Mouse (Mus musculus): Measurements from ENCODE around the gene Prom1.
"Not testable (repeated sequence)": the region's sequence is repeated elsewhere in the genome, so short reads cannot be mapped to it uniquely, and the experiment has no call there.

Prom1 gene

DNA sequence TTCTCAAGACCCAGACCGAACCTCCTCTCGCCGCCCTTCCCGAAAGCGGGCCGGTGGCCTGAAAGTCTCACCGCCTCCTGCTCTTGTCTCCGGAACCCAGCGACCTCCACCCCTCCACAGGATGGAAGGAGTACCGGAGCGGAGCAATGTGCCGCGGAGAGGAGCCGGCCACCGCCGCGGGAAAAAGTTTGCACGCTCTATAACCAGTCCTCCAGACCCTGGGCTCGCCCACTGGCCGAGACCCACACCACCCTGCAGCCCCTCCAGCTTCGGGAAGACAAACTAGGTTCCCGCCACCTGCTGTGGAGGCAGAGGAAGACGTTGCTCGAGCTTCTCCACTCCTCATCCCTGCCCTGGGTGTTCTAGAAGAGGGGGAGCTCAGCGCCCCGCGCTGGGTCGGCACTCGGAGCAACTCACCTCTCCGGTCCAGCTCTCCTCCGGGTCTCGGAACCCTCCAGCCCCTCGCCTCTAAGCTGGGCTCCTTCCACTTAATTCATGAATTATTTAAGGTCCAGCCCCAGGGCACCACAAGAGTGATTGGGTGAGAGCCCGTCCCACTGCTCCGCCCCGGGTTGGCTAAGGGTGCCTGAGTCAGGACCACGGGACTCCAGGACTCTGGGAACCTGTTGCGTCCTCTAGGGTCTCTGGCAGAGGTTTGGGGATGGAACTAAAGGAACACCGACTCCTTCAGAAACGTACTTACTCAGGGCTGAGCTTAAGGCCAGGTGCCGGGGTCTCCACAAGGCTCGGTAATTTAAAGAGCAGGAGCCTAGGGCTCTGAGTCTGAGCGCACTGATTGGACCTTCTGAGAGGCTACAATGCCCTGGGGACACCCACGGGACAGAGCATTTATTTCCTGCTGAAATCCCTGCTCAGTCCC lies at the start of gene Prom1:
TSS of gene Prom1 (minus strand) at position 802 of the 880 bp plus-strand sequence.
- DNase-seq: peak; percentile 31

DNA sequence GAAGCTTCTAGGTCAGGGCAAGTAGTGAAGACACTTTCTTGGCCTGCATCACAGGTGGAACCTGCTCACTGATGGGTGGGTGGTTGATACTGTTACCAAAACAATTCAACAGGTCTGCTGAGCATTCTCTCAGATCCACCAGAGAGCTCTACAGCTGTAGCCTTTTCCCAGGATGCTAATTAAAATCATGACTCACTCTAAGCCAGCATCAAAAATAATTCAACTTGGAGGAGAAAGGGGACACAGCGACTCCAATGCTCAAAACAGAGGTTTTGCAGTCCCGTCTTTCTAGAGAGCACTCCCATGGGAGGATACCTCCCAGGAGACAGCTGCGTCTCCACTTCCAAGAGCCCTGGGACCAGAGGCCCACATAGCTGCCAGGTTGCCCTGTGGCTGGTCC lies 45.9 kb upstream of the Prom1 start:
- no peak for DNase-seq

DNA sequence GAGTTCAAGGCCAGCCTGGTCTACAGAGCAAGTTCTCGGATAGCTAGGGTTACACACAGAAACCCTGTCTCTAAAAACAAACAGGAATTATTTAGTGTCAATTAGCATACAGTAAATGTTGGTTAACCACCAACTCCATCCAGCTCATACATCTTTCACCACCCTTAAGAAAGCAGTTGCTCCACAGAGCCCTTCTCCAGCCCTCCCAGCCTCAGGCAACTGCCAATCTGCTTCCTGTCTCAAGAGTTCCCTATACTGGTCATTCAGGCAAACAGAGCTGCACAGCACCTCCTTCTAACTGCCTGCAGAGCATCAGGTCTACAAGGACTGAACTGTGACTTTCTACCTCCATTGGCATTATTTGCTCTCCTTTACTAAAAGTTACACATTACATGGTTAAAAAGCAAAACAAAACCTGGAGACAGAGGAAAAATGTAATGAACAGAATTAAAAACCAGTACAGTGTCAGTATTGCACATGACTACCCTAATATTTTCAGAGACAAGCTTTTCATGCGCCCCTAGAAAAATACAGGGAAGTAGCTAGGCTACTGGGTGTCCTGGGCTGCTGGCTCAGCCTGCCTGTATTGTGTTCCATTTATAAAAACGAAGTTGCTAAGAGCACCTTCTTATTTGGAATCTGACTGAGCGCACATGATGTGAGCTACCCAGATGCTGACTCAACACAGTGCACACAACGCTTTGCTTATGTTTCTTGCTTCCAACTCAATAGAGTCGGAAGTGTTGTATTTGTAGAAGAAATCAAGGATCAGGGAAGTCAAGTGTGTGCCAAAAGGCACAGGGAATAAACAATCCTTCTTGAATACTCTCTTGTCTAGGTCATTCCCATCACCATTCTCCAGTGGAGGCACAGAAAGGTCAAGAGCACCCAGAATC lies 44.9 kb upstream of the Prom1 start:
- DNase-seq: no peak

DNA sequence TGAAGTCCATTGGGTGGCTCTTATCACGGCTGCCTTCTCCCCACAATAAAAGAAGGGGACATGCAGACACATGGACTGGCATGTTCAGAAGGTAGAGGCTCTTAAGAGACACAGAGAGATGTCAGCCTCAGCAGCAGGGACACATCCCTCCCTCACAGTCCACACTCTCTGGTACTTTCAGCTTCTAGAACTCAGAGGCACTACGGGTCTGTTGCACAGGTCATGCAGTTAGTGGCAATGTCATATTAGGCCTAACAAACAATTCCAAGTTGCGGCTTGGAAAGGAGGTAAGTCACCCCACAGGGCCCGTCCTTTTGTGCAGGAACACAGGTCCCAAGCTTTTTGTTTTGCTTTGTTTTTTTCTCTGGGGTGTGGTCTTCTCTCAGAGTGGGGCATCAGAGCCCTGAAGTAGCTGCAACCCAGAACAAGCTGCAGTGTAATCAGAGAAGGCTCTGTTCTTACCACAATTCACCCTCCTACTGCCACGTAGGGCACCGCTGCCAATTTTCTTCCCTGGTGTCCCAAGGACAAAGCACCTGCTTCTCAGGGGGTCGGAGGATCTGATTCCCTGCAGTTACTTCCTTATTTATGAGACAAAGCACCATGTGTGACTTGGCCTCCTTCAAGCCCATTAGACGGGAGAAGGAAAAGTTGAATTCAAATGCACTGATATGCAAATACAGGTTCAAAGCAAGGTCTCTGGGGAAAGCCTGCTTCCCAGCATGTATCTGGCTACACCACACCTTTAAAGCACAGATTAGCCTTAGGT lies 41.8 kb upstream of the Prom1 start:
- DNase-seq: no peak

DNA sequence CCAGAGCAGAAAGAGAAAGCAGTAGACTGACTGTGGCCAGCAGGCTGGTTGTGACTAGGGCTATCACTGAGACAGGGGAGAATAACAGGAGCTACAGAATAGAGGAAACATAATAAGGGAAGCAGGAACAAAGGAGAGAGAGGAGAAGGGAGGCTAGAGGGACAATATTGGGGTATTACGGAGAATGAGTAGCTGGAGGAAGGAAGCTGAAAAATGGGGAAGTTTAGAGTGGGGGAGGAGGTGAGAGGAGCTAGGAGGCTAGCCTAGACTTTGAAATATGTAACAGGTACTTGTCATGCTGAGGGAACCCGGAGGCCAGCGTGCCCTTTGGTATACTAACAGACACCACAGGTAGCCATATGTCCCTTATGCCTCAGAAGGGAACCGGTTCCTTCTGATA lies 25.7 kb upstream of the Prom1 start:
- no peak for DNase-seq

DNA sequence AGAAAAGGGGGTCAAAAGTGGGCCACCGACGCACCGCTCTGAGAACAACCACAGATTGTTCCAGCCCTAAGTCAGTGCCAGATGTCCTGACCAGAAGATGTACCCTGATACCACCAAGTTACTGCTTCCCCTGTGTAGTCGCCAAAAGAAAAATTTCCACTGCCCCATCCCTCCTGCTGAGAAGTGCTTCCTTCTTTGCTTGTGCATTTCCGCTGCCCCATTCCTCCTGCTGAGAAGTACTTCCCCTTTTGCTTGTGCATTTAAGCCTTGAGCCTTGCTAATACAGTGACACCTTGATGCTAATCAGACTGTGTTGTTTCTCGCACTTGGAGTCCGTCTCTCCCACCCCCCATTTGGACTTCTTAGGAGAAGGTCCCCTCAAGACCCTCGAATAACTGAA lies 24.7 kb upstream of the Prom1 start:
- DNase-seq: not testable (repeated sequence)

DNA sequence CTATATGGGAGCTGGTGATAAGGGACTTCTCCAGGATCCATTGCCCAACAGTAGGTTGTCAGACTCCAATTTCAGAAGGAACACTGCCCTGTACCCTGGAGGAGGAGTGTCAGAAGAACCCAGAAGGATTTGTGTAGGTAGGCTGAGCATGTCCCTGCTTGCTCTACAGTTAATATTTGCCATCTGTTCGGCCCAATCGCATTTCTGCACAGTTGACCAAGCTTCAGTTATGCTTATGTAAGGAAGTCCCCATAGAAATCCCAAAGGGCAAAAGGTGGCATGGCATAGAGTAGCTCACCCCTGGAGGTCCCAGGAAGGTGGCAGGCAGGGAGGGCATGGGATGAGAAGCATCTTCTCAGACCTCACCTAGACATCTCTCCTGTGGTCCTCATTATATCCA lies 19.6 kb upstream of the Prom1 start:
- no peak for DNase-seq

DNA sequence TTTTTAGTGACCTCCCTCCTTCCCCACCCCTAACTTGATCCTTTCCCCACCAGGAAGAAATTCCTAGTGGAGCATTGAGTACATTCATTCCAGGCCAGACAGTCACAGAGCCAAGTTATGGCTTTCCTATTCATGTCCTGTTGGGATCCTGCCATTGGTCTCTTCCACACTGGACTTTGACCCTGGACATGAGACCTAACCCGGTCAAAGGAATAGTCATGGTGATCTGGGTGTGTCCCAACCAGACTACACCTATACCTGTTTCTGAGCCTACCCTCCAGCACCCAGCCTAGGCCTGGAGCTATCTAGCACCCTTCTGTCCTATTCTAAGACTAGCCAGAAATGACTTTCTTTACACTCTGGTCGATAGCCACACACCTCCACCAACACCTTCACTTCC lies 11.3 kb upstream of the Prom1 start:
- no peak for DNase-seq

DNA sequence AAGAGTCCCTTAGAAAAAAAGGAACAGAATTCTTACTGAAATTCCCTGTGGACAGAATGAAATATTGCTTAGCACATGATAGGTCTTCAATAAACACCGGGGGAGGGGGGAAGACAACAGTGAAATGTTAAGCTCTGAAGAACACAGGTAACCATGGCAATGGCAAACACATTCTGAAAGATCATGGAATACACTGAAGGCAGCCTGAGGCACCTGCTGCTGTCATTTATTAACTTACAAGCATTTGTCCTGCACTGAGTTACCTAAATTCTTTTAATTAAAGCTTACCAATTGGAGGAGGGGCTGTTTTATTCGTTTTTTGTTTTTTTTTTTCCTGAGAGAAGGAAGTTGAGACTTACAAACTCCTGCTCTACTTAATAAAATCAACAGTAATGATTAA lies 7.3 kb upstream of the Prom1 start:
- DNase-seq: no peak

DNA sequence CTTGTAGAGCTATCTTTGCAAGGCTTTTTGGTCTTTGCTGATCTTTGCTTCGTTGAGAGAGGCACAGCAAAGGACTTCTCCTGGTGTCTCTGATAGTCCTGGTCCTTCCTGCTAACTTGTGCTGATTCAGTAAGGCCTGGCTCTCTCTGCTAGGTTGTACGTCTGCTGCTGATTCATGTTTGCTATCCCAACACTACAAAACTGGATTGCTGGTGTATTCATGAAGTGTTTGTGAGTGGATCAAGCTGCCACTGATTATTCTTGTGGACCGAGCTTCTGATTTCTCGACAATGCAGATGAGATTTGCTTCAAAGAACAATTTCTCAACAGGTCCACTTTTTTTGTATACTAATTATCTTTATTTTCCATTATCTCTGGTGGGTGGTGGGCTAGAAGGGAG lies 6.3 kb upstream of the Prom1 start:
- peak; percentile 57 for DNase-seq

DNA sequence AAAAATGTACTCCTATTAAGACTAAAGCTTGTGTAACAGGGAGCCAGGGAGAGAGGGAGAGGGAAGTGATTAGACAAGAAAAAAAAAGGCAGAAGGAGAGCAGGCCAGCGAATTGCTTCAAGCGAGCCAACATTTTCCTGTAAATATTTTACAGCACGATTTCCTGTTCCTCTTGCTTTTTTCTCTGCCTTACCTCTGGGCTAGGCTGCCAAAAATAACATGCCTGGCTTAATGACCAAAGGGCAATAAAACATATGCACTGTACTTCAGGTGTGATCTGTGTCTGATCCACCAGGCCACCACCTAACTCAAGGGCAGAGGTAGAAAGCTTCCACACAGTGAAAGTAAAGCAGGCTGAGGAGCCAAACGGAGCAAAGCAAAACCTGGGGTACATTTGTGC lies 3.4 kb upstream of the Prom1 start:
- no peak for DNase-seq

DNA sequence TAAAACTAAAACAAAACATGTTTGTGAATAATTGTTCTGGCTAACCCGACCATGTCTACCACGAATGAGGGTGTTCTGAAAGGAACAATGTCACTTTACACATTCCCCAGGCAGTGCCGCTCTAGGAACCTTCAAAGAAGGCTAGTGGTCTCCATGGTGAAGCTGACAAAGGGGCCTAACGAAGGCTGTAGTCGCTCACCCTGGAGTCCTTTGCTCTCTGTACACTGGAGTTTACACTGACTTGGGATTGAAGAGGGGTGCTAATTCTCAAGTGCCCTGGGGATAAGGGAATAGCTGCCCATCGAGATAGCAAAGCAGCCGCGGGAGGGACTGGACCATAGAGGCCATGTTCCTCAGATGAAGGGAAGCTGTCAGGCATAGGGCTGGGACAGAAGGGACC lies 2.9 kb upstream of the Prom1 start:
- DNase-seq: no peak

DNA sequence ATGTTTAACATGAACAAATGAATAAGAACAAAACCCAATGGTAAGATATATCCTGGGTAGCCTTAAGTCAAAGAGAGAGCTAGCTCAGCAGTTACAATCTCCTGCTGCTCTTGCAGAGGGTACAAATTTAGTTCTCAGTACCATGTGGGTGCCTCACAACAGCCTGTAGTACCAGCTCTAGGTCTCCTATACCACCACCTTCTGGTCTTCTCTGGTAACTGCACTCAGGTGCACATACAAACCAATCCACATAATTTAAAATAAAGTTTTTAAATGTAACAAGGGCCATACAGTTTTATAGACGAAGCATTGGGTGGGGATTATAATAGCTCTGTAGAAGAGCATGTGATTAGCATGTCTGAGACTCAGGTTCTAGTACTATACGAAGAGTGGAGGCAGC lies 2.3 kb upstream of the Prom1 start:
- DNase-seq: no peak

DNA sequence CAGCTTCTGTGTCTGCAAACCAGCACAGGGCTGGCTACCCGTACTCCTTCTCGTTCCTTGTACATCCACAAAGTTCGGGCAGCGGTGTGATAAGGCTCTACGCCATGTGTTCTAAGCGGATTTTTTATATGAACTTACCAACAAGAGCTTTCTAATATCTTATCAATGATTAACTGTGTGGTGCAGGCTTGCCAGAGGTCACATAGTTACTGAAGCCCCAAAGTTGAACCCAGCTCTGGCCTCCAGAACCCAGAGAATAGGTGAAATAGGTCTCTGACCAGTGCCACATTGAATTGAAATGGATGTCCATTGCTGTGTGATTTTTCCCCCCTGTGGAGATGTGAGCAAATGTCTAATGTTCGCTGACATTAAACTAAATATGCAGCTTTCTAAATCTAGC lies 1.3 kb upstream of the Prom1 start:
- no peak for DNase-seq

DNA sequence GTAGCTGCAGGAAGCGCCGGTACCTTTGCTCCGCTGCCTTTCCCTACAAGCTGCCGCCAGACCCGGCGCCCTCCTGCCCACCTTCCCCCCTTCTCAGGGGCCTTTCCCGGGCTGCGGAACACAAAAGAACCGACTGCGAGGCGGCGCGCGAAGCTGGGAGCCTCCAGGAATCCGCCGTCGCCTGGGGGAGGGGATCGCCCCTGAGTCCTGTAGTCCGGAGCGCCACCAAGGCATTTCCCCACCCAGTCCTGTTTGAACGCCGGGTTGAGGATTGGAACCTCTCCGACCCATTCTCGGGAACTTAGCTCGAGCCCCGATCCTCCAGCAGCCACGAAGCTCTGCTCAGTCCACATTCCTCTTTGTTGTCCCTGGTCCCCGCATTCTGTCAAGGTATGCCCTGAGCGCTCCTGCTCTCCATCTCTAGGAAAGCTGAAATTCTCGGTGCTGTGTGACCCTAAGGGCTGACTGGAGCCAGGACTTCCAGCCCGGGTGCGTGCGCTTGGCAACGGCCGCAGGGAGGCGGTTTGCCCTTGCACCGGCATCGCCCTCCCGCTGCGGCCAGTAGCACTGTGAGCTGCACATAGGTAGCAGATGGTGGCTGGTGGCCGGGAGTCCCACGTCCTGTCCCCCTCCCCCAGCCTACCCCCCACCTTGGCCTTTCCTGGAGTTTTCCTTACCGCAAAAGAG lies 1.1 kb downstream of the Prom1 start:
- peak; percentile 33 for DNase-seq

DNA sequence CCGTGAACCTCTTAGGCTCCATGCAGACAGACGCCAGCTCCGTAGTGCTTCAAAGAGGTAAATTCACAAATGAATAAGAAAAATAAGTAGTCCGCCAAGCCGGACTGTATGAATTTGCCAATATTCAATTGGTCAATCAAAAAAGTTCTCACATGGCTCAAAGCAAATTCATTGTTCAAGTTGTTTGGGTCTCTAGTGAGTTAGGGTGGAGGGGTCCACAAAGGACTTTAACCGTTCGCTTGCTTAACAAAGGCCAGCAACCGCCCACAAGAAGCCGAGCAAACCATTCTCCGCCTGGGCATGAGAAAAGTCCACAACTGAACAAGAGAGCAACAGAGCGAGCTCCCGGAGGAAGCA lies 1.7 kb downstream of the Prom1 start:
- DNase-seq: no peak

DNA sequence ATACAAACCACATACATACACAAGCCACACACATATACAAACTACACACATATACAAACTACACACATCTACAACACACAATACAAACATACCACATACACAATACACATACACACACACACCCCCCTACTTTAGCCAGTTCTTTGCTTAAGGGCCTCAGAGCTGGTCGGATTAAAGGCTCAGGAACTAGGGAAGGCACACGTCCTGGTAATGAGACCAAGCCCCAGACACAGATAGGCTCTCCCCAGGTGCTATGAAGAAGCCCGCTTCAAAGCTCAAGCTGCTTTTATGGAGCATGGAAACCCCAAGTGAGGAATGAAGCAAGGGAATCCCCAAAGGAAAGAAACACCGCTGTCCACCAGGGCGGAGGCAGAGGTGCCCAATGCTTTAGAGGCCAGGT lies 4.8 kb downstream of the Prom1 start:
- DNase-seq: no peak

DNA sequence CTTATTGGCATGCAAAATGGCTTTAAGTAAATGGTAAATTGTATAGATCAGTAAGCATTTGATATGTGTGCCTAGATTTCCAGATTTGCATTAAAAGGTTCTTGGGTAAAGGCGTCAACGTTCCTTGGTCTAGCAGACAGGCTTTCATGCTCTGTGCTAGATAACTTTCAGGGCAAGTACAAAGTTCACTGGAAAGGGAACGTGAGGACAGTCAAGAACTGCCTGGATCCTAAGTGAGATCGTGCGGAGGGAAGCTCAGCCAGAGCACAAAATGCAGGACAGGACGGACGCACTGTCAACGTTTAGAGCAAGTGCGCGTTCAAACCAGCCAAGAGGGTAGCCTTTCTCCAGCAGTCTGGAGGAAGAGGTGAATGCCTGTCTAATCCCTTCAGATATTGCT lies 5.7 kb downstream of the Prom1 start:
- no peak for DNase-seq

DNA sequence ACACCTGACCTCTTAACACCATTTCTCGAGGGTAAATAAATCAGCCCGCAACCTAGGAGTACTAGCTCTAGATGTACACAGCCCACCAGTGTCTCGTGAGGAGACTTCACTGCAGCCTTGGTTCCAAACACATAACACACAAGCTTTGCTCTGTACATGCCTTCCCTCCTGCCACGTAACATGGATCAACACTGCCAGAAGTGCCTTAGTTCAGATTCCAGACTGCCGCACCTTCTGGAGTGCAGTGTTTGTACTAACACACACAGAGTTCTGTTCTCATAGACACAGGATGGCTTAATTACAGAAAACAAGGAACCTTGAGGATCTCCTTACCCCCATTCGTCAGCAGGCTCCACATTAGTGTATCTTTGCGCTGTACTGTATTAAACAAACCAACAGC lies 6.1 kb downstream of the Prom1 start:
- no peak for DNase-seq

DNA sequence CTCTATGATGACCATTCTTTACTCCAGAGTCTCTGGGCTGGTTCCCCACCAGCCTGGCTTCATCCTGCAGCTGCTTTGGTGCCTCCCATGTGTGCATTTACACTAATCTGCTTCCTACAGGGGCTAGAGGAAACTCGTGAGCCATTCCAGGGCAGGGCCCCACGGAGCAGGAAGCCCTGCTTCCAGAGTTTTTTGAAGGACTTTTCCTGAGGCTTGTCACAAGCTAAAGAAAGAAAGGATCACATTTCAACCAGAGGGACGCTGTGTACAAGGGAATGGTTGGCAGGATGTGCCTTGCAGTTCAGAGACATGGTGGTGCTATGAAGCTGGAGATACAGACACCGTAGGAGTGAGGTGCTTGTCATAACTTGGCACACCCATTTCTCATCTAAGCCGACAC lies 14.8 kb downstream of the Prom1 start:
- no peak for DNase-seq

DNA sequence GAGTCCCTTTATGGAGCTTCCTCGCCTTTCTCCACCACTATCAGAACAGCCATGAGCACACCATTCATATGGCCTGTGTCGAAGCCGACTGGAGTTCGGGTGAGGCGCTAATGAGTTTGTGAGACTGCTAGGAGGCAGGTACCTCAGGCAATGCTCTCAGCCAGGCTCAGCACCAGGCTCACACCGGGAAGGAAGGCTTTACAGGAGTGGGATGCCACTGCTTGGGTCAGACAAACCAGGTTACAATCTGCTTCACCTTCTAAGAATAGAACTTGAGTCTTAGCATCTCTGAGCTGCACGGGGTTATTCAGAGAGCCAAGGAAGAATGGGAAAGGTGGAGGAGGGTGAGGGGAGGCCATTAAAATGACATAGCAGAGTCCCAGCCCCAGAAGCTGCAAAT lies 16.0 kb downstream of the Prom1 start:
- DNase-seq: no peak

DNA sequence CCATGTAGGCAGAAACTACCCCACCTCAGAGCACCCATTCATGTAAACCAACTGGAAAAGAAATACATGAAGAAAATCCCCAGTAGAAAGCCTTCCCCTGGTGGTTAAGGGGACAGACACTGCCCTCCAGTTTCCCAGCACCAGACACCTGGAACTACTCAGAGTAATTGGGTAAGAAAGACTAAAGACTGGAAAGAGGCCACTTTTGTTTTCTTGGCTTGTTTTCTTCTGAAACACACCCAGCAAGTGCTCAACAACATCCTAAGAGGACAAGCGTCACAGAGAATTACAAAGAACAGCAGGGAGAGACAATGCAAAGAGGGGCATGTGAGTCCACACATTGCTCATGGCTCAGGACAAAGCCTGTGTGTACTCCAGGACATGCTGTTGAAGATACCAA lies 20.7 kb downstream of the Prom1 start:
- DNase-seq: no peak
